ENCODE assay signal across 23 mouse cellular contexts in genomic region chr10:17403899-17404298, GRCm38 (mm10).
DNase-seq lines count a peak whose midpoint lies in the region; ATAC-seq and TF ChIP-seq lines count a peak whose summit lies in the region.
"Had no signal": no experiment of that assay in that cellular context is flagged by ENCODE, and none has a peak within 500 bp of the region (broad histone marks: within the 10 kb centered on the region; RNA-seq: fewer than 3 reads in every experiment).

No protein-coding gene starts in this region.

- peak; percentile 13 for DNase-seq in forebrain, postnatal 0 days
- no peak for DNase-seq in forebrain, embryonic 10.5 days (ENCODE audit: extremely low spot score, low spot score)
- peak; percentile 57 for DNase-seq in midbrain, embryonic 11.5 days (ENCODE audit: low spot score, missing footprints)
- DNase-seq in brain, adult 2 months (ENCODE audit: low read depth, low spot score), result peak; percentile 16
- DNase-seq in heart, adult 8-10 months (ENCODE audit: low spot score), result no peak
- DNase-seq: adrenal gland, adult 8-10 months; adrenal gland, postnatal 14 days; adrenal gland, postnatal 36 days; cerebellum, adult 11 months; cerebellum, adult 18-20 months; cerebellum, adult 8-10 months; cerebellum, adult 9-11 months; cerebellum, postnatal 14 days; cerebellum, postnatal 36 days; embryo, embryonic 11 days had no signal

- no peak for TF ChIP-seq CTCF in forebrain, postnatal 0 days (IDR thresholded peaks at IDR 0.05; ENCODE audit: low read depth)

- H3K4me3 ChIP-seq in forebrain, postnatal 0 days (ENCODE audit: low read depth, low read length), result no peak overlapping the region
- no peak overlapping the region for H3K4me3 ChIP-seq in forebrain, embryonic 10.5 days
- H3K4me3 ChIP-seq in midbrain, embryonic 11.5 days (ENCODE audit: low read depth, low read length), result no peak overlapping the region
- H3K4me3 ChIP-seq in midbrain, embryonic 15.5 days, result no peak overlapping the region
- H3K4me3 ChIP-seq: embryonic facial prominence, embryonic 12.5 days; embryonic facial prominence, embryonic 15.5 days; erythroblast, embryonic 14.5 days; forebrain, embryonic 13.5 days; forebrain, embryonic 15.5 days had no signal

- H3K9ac ChIP-seq in forebrain, postnatal 0 days, result no peak overlapping the region
- H3K9ac ChIP-seq in midbrain, embryonic 11.5 days (ENCODE audit: low read length), result no peak overlapping the region
- no peak overlapping the region for H3K9ac ChIP-seq in midbrain, embryonic 15.5 days
- H3K9ac ChIP-seq: embryonic facial prominence, embryonic 12.5 days; embryonic facial prominence, embryonic 15.5 days; forebrain, embryonic 13.5 days; forebrain, embryonic 15.5 days had no signal

- H3K4me2 ChIP-seq in forebrain, postnatal 0 days (ENCODE audit: low read depth), result no peak overlapping the region
- no peak overlapping the region for H3K4me2 ChIP-seq in midbrain, embryonic 11.5 days
- no peak overlapping the region for H3K4me2 ChIP-seq in midbrain, embryonic 15.5 days
- H3K4me2 ChIP-seq: embryonic facial prominence, embryonic 12.5 days; embryonic facial prominence, embryonic 15.5 days; forebrain, embryonic 13.5 days; forebrain, embryonic 15.5 days had no signal

- no peak for ATAC-seq in forebrain, postnatal 0 days
- ATAC-seq in midbrain, embryonic 11.5 days (ENCODE audit: low FRiP score), result no peak
- no peak for ATAC-seq in midbrain, embryonic 15.5 days (replicated peaks)
- ATAC-seq: activated CD4-positive, CD25-positive, alpha-beta regulatory T cell, adult 4 months; forebrain, embryonic 13.5 days; forebrain, embryonic 15.5 days; Patski had no signal

- no peaks in the 10 kb centered on the region for H3K9me3 ChIP-seq in forebrain, postnatal 0 days (ENCODE audit: low read length)
- no peaks in the 10 kb centered on the region for H3K9me3 ChIP-seq in forebrain, embryonic 10.5 days
- no peaks in the 10 kb centered on the region for H3K9me3 ChIP-seq in midbrain, embryonic 11.5 days (ENCODE audit: control insufficient read depth, low read length)
- no peaks in the 10 kb centered on the region for H3K9me3 ChIP-seq in midbrain, embryonic 15.5 days
- H3K9me3 ChIP-seq: embryonic facial prominence, embryonic 12.5 days; embryonic facial prominence, embryonic 15.5 days; forebrain, embryonic 13.5 days; forebrain, embryonic 15.5 days had no signal

- H3K27ac ChIP-seq in forebrain, postnatal 0 days (ENCODE audit: low read depth, low read length), result no peak overlapping the region
- H3K27ac ChIP-seq in forebrain, embryonic 10.5 days, result no peak overlapping the region
- H3K27ac ChIP-seq in midbrain, embryonic 11.5 days (ENCODE audit: low read depth, low read length), result no peak overlapping the region
- H3K27ac ChIP-seq in midbrain, embryonic 15.5 days, result no peak overlapping the region
- H3K27ac ChIP-seq: embryonic facial prominence, embryonic 12.5 days; embryonic facial prominence, embryonic 15.5 days; forebrain, embryonic 13.5 days; forebrain, embryonic 15.5 days had no signal

- H3K27me3 ChIP-seq in forebrain, postnatal 0 days (ENCODE audit: insufficient read depth, low read length), result no peaks in the 10 kb centered on the region
- H3K27me3 ChIP-seq in forebrain, embryonic 10.5 days (ENCODE audit: poor library complexity, severe bottlenecking), result no peaks in the 10 kb centered on the region
- H3K27me3 ChIP-seq in midbrain, embryonic 11.5 days (ENCODE audit: control insufficient read depth, insufficient read depth, low read length), result no peaks in the 10 kb centered on the region
- no peaks in the 10 kb centered on the region for H3K27me3 ChIP-seq in midbrain, embryonic 15.5 days (replicated peaks)
- H3K27me3 ChIP-seq: embryonic facial prominence, embryonic 12.5 days; embryonic facial prominence, embryonic 15.5 days; forebrain, embryonic 13.5 days; forebrain, embryonic 15.5 days; Patski had no signal

- H3K36me3 ChIP-seq in forebrain, postnatal 0 days (ENCODE audit: insufficient read depth), result no peaks in the 10 kb centered on the region
- no peaks in the 10 kb centered on the region for H3K36me3 ChIP-seq in forebrain, embryonic 10.5 days (replicated peaks)
- H3K36me3 ChIP-seq in midbrain, embryonic 11.5 days (ENCODE audit: control insufficient read depth, insufficient read depth, low read length), result no peaks in the 10 kb centered on the region
- no peaks in the 10 kb centered on the region for H3K36me3 ChIP-seq in midbrain, embryonic 15.5 days (replicated peaks)
- H3K36me3 ChIP-seq: embryonic facial prominence, embryonic 12.5 days; embryonic facial prominence, embryonic 15.5 days; forebrain, embryonic 15.5 days had no signal

- H3K4me1 ChIP-seq in forebrain, postnatal 0 days (ENCODE audit: insufficient read depth), result no peaks in the 10 kb centered on the region
- H3K4me1 ChIP-seq in forebrain, embryonic 10.5 days, result no peaks in the 10 kb centered on the region
- no peaks in the 10 kb centered on the region for H3K4me1 ChIP-seq in midbrain, embryonic 11.5 days (ENCODE audit: control insufficient read depth, insufficient read depth, low read length)
- H3K4me1 ChIP-seq in midbrain, embryonic 15.5 days, result no peaks in the 10 kb centered on the region
- H3K4me1 ChIP-seq: embryonic facial prominence, embryonic 12.5 days; embryonic facial prominence, embryonic 15.5 days; forebrain, embryonic 13.5 days; forebrain, embryonic 15.5 days had no signal

Comparison
In these comparisons a context has a peak if more than half of its experiments do, and no peak if none do; other contexts are left out.
1. DNase-seq: peak in forebrain, postnatal 0 days (single experiment), midbrain, embryonic 11.5 days (single experiment) and brain, adult 2 months (single experiment); none in forebrain, embryonic 10.5 days (single experiment) and heart, adult 8-10 months (single experiment).